Mouse (Mus musculus) adipocyte (in vitro differentiated cells): ENCODE measurements around the gene Mfng.

Experiments
- DNase-seq: peaks from one replicate; pipeline ENCODE4 v3.0.0-alpha.2; 2016; ENCODE audit warnings: low spot score

The Mfng gene

DNA sequence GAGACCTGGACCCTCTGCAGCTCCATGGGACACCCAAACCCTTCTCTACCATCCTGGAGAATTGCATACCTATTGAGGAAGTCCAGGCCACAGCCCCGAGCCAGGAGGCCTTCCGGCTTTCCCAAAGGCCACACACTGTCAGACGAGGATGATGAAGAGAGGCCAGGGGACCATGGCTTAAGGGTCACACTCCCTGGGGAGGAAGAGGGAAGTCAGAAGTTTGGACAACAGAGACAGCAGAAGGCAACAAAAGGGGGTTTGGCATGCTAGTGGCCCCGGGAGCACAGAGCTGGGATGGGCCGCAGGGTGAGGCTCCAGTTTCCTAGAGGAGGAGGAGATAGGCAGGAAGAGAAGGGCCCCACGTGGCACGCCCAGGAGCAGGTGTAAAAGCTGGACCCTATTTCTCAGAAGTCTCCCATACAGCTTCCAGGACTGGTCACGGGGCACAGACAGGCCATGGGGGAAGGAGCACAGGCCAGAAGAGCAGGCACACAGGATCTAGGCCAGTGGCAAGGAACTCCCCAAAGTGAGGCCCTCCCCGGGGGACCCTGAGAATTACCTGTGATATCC is 14.1 kb upstream of the Mfng start:
- no peak for DNase-seq

- DNase-seq, result peak; percentile 97
Measured at GRCm38 (mm10) chr15:78786411-78786818, 13.1 kb upstream of the Mfng start.

GRCm38 (mm10) chr15:78785961-78786360 is 12.7 kb upstream of the Mfng start:
- peak; percentile 90 for DNase-seq

DNA sequence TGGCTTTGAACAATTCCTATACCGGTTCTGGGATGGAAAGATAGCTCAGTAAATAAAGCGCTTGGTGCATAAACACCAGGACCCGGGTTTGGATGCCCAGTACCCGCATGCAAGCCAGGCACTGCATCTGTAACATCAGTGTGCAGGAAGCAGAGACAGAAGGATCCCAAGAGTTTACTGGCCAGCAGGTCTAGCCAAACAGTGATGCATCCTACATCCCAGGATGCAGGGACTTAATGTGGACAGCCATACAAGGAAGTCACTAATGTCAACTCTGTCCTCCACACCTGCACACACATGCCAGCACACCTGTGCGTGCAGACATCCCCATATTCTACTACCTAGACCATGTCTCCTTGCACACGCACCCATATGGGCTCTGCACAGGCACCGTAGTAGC is 12.0 kb upstream of the Mfng start:
- DNase-seq, result no peak

DNA sequence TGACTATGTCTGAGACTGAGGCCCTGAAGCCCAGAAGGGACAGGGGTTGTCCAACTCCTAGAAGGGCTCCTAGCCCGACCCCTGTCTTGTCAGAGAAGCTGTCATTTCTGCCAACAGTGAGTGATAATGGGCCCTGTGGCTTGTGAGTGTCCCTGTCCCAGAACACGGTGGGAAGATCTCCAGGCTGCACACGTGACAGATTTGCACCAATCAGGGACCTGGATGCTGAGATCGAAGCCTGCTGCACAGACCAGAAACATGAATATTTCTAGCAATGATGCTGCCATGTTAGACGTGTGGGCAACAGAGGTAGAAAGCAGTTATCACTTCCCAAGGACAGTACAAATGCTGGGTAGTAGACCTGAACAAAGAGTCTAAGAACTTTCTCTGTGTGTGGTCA is 11.2 kb upstream of the Mfng start:
- DNase-seq, result peak; percentile 53

DNA sequence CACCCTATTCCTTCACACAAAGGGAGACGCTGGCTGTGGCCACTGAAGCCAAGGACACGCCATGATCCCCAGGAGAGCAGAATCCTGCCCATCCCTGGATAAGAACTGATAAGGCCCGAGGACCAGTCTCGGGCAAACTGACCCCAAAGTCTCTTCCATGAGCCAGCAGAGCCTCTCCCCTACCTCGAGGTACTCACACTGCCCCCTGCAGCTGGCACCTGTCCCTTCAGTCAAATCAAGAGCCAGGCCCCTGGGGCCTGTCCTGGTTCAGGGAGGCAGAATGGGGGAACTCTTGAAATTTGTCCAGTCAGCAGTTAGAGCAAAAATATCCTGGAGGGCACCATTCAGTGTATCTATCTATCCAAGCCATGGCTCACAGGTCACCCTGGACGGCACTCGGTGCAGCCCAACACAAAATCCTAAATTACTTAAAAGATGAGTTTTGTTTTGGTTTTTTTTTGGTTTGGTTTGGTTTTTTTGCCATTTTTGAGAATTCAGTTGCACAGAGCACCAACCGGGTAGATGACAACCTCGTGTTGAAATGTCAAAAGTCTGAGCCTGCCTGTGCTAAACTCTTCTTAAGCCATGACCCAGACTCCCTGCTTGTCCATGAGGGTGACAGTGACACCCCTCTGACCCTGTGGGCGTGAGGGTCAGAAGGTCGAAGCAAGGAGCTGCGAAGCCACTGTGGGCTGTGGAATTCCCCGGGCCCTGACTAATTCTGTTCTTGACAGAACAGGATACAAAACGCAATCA is 9.3 kb upstream of the Mfng start:
- no peak for DNase-seq

GRCm38 (mm10) chr15:78780908-78781307 is 7.6 kb upstream of the Mfng start:
- DNase-seq, result no peak

GRCm38 (mm10) chr15:78780359-78780758 is 7.1 kb upstream of the Mfng start:
- no peak for DNase-seq

DNA sequence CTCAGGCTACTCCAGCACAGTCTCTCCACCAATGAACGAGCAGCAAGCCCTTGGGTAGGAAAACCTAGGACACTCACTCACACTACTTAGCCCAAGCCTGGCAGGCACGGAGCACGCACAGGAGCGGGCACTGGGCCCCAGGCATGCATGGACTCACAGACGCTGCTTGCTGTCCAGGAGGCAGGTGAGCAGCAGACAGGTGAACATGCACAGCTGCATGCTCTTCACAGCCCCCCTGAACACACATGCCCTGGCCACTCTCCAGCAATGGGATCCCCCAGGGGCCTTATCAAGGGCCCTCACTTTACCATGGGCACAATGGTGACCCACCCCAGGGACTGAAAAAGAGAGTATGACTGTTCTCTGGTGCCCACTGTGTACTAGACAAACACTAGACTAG is 6.4 kb upstream of the Mfng start:
- DNase-seq, result no peak

- DNase-seq, result no peak
Measured at GRCm38 (mm10) chr15:78779253-78779652, 6.0 kb upstream of the Mfng start.

- peak; percentile 97 for DNase-seq
Measured at GRCm38 (mm10) chr15:78778077-78778870, 5.0 kb upstream of the Mfng start.

DNA sequence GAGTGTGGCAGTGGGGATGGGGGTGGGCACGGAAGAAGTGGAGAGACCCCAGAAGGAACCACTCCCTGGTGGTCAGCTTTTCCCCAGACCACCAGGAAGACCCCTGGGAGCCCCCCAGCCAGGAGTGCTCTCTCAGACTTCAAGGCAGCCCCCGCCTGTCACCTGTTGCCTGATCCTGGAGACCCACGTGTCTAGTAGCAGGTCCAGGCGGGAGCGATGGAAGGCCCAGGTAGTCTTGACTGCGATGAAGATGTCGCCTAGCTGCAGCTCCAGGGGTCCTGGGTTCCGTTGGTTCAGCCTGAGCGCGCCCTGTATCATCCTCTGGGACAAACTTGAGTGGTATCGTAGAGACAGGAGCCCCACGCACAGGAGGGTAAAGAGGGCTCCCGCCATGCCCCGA is 419 bp downstream of the Mfng start:
- DNase-seq, result no peak

DNA sequence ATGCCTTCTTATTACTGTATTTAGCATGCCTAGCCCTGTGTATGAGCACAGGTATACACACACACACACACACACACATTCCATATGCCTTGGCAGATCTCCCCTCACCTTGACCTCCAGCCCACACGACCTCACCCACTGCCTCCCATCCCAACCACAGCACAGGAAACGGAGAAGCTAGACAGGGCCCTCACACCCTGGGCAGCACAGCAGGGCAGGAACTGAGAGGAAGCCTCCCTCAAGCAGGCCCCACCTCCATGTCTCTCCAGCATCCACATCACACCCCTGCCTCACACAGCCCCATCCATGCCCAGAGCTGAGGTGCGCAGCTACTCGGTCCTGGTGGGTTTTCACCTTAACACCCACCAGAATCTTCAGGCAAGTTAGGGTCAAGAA is 909 bp downstream of the Mfng start:
- no peak for DNase-seq

- no peak for DNase-seq
Measured at GRCm38 (mm10) chr15:78771531-78772367, 1.5 kb downstream of the Mfng start.

GRCm38 (mm10) chr15:78770983-78771355 is 2.3 kb downstream of the Mfng start:
- DNase-seq, result no peak

- peak; percentile 82 for DNase-seq
Measured at GRCm38 (mm10) chr15:78770234-78770982, 2.9 kb downstream of the Mfng start.

GRCm38 (mm10) chr15:78769064-78769463 is 4.2 kb downstream of the Mfng start:
- DNase-seq, result no peak

DNA sequence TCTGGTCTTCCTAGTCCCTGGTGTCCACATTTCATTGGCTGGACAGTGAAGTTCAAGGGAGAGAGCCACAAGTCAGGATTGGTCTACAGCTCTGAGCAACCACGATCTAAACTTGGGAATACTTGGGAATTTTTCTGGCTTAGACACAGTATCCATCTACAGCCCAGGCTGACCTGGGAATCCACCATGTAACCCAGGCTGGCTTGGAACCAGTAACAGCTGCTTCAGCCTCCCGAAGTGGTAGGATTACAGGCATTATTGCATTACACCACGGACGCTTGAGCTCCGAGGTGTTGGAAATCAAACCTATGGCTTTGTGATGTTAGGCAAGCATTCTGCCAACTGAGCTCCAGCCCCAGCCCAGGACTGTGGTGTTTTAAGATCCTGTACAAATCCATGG is 9.6 kb downstream of the Mfng start:
- no peak for DNase-seq

DNA sequence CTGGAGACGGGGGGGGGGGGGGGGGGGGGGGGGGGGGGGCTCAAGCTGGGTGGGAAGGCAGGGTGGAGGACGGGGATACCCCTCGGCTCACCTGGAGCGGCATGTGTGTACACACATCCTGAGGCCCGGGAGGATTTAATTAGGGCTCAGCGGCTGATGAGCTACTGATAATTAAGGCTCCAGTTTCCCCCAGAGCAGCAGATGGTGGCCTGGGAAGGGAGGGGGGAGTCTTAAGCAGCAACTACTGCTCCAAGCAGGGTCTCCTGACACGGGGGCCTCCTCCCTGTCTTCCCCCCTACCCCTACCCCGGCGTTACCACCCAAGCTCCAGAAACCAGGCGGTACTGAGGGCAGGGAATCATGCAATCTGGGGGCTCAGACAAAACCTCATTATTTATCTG is 10.1 kb downstream of the Mfng start:
- no peak for DNase-seq

DNA sequence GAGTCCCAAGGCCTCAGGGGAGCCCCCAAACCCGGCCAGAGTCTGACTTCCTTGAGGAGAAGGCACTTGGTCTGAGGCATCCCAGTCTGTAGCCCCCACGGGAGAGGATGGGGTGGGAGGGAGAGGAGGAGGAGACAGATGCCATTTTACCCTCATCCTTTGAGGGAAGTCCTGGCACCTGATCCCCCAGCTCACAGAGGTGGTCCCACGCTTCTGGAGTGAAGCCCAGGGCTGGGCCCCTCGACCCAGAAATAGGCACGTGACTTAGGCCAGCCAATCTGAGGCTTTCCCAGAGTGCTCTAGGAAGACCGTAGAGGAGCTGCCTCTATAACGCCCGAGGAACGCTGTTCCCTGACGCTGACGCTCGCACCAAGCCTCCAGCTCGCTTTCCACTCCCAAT is 12.2 kb downstream of the Mfng start:
- no peak for DNase-seq

DNA sequence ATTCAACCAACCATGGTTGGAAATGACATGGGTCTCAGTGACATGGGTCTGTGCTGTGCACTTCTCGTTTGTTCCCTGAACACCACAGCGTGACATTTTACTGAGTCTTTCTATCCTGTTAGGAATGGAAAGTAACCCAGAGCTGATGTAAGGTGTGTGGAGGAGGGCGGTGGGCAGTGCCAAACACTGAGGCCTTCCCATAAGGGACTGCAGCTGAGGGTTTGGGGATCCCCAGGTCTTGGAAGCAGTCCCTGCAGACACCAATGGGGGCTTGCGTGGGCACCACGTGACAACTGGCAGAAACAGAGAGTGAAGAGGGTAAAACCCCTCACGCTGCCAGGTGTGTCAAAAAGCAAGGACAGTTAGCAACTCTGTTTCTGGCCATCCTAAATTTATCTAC is 15.1 kb downstream of the Mfng start:
- no peak for DNase-seq
